In genomic region chr3:51914900-51915299, GRCm38 (mm10) we compare ENCODE assay signal across 11 mouse cellular contexts.
DNase-seq lines count a peak whose midpoint lies in the region; ATAC-seq and TF ChIP-seq lines count a peak whose summit lies in the region.
"Had no signal": no experiment of that assay in that cellular context is flagged by ENCODE, and none has a peak within 500 bp of the region (broad histone marks: within the 10 kb centered on the region; RNA-seq: fewer than 3 reads in every experiment).

No protein-coding gene starts in this region.

- H3K9me3 ChIP-seq in heart, postnatal 0 days (replicated peaks; ENCODE audit: control insufficient read depth, low read length) = no peaks in the 10 kb centered on the region
- no peaks in the 10 kb centered on the region for H3K9me3 ChIP-seq in lung, embryonic 15.5 days
- H3K9me3 ChIP-seq in stomach, embryonic 16.5 days (replicated peaks; ENCODE audit: control insufficient read depth, low read length) = no peaks in the 10 kb centered on the region
- no peaks in the 10 kb centered on the region for H3K9me3 ChIP-seq in hindbrain, embryonic 11.5 days (ENCODE audit: control insufficient read depth, low read length)
- H3K9me3 ChIP-seq: forebrain, embryonic 13.5 days; hindbrain, embryonic 15.5 days; limb, embryonic 10.5 days had no signal

- 0 out of 2 replicates have a peak overlapping the region, but pooled peaks have one; percentile 82 for H3K27ac ChIP-seq in heart, postnatal 0 days (ENCODE audit: low read depth)
- H3K27ac ChIP-seq in lung, embryonic 15.5 days = 0 out of 2 replicates have a peak overlapping the region, but pooled peaks have one; percentile 87
- H3K27ac ChIP-seq in stomach, embryonic 16.5 days (ENCODE audit: low read length) = peak overlapping the region; percentile 94; the same call in 1 of the 2 replicates
- H3K27ac ChIP-seq in hindbrain, embryonic 11.5 days (ENCODE audit: low read depth, low read length) = no peak overlapping the region
- H3K27ac ChIP-seq: forebrain, embryonic 13.5 days had no signal

- peaks cover 32% of the 10 kb centered on the region for H3K4me1 ChIP-seq in heart, postnatal 0 days (ENCODE audit: control insufficient read depth, insufficient read depth)
- peaks cover 38% of the 10 kb centered on the region for H3K4me1 ChIP-seq in lung, embryonic 15.5 days
- H3K4me1 ChIP-seq in stomach, embryonic 16.5 days (ENCODE audit: control insufficient read depth, insufficient read depth, low read length) = peaks cover 30% of the 10 kb centered on the region
- H3K4me1 ChIP-seq in hindbrain, embryonic 11.5 days (replicated peaks; ENCODE audit: control insufficient read depth, insufficient read depth, low read length) = no peaks in the 10 kb centered on the region; the same call in 1 of the 2 replicates

- TF ChIP-seq CTCF in heart, postnatal 0 days (IDR thresholded peaks at IDR 0.05; ENCODE audit: low read depth) = no peak

- DNase-seq in heart, postnatal 0 days (ENCODE audit: low spot score) = no peak
- no peak for DNase-seq in heart, adult 8-10 months (ENCODE audit: low spot score)
- DNase-seq in lung, postnatal 25 days (ENCODE audit: low spot score) = no peak
- DNase-seq in hindbrain, embryonic 11.5 days (ENCODE audit: low spot score) = no peak
- no peak for DNase-seq in spleen, postnatal 4 days (ENCODE audit: low spot score in 2 of 2)
- DNase-seq: cerebellum, adult 11 months had no signal

- H3K27me3 ChIP-seq in heart, postnatal 0 days (ENCODE audit: control insufficient read depth, insufficient read depth, low read length) = no peaks in the 10 kb centered on the region
- H3K27me3 ChIP-seq in lung, embryonic 15.5 days = no peaks in the 10 kb centered on the region
- no peaks in the 10 kb centered on the region for H3K27me3 ChIP-seq in stomach, embryonic 16.5 days (ENCODE audit: control insufficient read depth, insufficient read depth, low read length)
- no peaks in the 10 kb centered on the region for H3K27me3 ChIP-seq in hindbrain, embryonic 11.5 days (ENCODE audit: control insufficient read depth, insufficient read depth, low read length)
- H3K27me3 ChIP-seq: forebrain, embryonic 13.5 days; hindbrain, embryonic 15.5 days had no signal

- H3K9ac ChIP-seq in heart, postnatal 0 days (replicated peaks; ENCODE audit: low read depth, low read length) = no peak overlapping the region
- H3K9ac ChIP-seq in lung, embryonic 15.5 days = no peak overlapping the region
- H3K9ac ChIP-seq in stomach, embryonic 16.5 days (ENCODE audit: low read length) = no peak overlapping the region
- no peak overlapping the region for H3K9ac ChIP-seq in hindbrain, embryonic 11.5 days (ENCODE audit: low read depth, low read length)
- H3K9ac ChIP-seq: forebrain, embryonic 13.5 days; hindbrain, embryonic 15.5 days had no signal

- ATAC-seq in heart, postnatal 0 days (ENCODE audit: insufficient read depth, low read depth) = no peak
- ATAC-seq in lung, embryonic 15.5 days (ENCODE audit: borderline replicate concordance, extremely low read depth, low FRiP score, low TSS enrichment) = no peak
- no peak for ATAC-seq in stomach, embryonic 16.5 days (ENCODE audit: insufficient read depth, low FRiP score)
- ATAC-seq in hindbrain, embryonic 11.5 days (ENCODE audit: low FRiP score) = no peak
- ATAC-seq: forebrain, embryonic 13.5 days had no signal

- H3K36me3 ChIP-seq in heart, postnatal 0 days (replicated peaks; ENCODE audit: control insufficient read depth, insufficient read depth, low read length) = no peaks in the 10 kb centered on the region
- H3K36me3 ChIP-seq in lung, embryonic 15.5 days = no peaks in the 10 kb centered on the region
- no peaks in the 10 kb centered on the region for H3K36me3 ChIP-seq in stomach, embryonic 16.5 days (ENCODE audit: control insufficient read depth, insufficient read depth, low read length)
- no peaks in the 10 kb centered on the region for H3K36me3 ChIP-seq in hindbrain, embryonic 11.5 days (ENCODE audit: control insufficient read depth, insufficient read depth, low read length)
- H3K36me3 ChIP-seq: hindbrain, embryonic 15.5 days; limb, embryonic 10.5 days had no signal

- H3K4me3 ChIP-seq in heart, postnatal 0 days (ENCODE audit: low read depth, low read length) = no peak overlapping the region
- no peak overlapping the region for H3K4me3 ChIP-seq in lung, embryonic 15.5 days
- H3K4me3 ChIP-seq in stomach, embryonic 16.5 days (replicated peaks; ENCODE audit: low read length) = no peak overlapping the region
- no peak overlapping the region for H3K4me3 ChIP-seq in hindbrain, embryonic 11.5 days (ENCODE audit: low read depth, low read length)
- H3K4me3 ChIP-seq: forebrain, embryonic 13.5 days; hindbrain, embryonic 15.5 days; limb, embryonic 10.5 days had no signal

- H3K4me2 ChIP-seq in heart, postnatal 0 days (ENCODE audit: low read depth, low read length) = no peak overlapping the region
- H3K4me2 ChIP-seq in lung, embryonic 15.5 days = no peak overlapping the region
- no peak overlapping the region for H3K4me2 ChIP-seq in stomach, embryonic 16.5 days (ENCODE audit: low read depth, low read length)
- no peak overlapping the region for H3K4me2 ChIP-seq in hindbrain, embryonic 11.5 days (replicated peaks; ENCODE audit: low read depth, low read length)
- H3K4me2 ChIP-seq: forebrain, embryonic 13.5 days; hindbrain, embryonic 15.5 days had no signal

- WGBS in heart, postnatal 0 days = 66% methylated on average over 4 of the region's 4 CpGs
- 56% methylated on average over 4 of the region's 4 CpGs for WGBS in lung, embryonic 15.5 days
- 64% methylated on average over 4 of the region's 4 CpGs for WGBS in stomach, embryonic 16.5 days
- whole genome bisulfite sequencing in hindbrain, embryonic 11.5 days = 83% methylated on average over 4 of the region's 4 CpGs

- TF ChIP-seq EP300 in heart, postnatal 0 days (IDR thresholded peaks at IDR 0.05; ENCODE audit: low read depth) = no peak
